Mouse (Mus musculus) embryonic facial prominence, embryonic 10.5 days (tissue): ENCODE data around the gene E130208F15Rik. TPM values are rescaled to one million over a fixed set of nuclear protein-coding genes. Genes with fewer than 3 reads are reported as not detected.

Experiments
- DNase-seq: peaks from one replicate; pipeline ENCODE4 v3.0.0-alpha.2; 2017; ENCODE audit warnings: low spot score
- H3K27ac ChIP-seq: fragments of 300-500 bp; sonication (generic); replicated peaks from 2 replicates; pipeline ENCODE4 v1.5.1; 2016; ENCODE audit warnings: mild to moderate bottlenecking
- H3K27me3 ChIP-seq: fragments of 300-500 bp; sonication (generic); replicated peaks from 2 replicates; pipeline ENCODE4 v1.6.1; 2016; ENCODE audit warnings: low read depth, mild to moderate bottlenecking; ENCODE audit not compliant: poor library complexity, severe bottlenecking
- H3K36me3 ChIP-seq: fragments of 300-500 bp; sonication (generic); replicated peaks from 2 replicates; pipeline ENCODE4 v1.6.1; 2016; ENCODE audit warnings: mild to moderate bottlenecking, moderate library complexity
- H3K4me1 ChIP-seq: fragments of 300-500 bp; sonication (generic); 2 replicates; pipeline ENCODE4 v1.6.1; 2016
- H3K4me3 ChIP-seq: fragments of 300-500 bp; sonication (generic); 2 replicates; pipeline ENCODE4 v1.5.1; 2016; ENCODE audit warnings: mild to moderate bottlenecking, moderate library complexity
- H3K9me3 ChIP-seq: fragments of 300-500 bp; sonication (generic); 2 replicates; pipeline ENCODE4 v1.6.1; 2016; ENCODE audit warnings: mild to moderate bottlenecking
- WGBS: fragments of 180-500 bp; shearing (Covaris S2); methylation state at CpG from one replicate; pipeline ENCODE4 v1.1.7; 2016; 5-methylcytosine and 5-hydroxymethylcytosine counted together
- polyA plus RNA-seq: library from polyadenylated mRNA; unstranded; fragments of >200 nt; fragmentation: Nextera tagmentation; extraction: Ambion mirVana; gene quantifications from 2 replicates; pipeline ENCODE4 v1.2.1, GENCODE M21; 2016

The E130208F15Rik gene
- polyA plus RNA-seq, 1 experiment from 2014 or later = 2.1 TPM

DNA sequence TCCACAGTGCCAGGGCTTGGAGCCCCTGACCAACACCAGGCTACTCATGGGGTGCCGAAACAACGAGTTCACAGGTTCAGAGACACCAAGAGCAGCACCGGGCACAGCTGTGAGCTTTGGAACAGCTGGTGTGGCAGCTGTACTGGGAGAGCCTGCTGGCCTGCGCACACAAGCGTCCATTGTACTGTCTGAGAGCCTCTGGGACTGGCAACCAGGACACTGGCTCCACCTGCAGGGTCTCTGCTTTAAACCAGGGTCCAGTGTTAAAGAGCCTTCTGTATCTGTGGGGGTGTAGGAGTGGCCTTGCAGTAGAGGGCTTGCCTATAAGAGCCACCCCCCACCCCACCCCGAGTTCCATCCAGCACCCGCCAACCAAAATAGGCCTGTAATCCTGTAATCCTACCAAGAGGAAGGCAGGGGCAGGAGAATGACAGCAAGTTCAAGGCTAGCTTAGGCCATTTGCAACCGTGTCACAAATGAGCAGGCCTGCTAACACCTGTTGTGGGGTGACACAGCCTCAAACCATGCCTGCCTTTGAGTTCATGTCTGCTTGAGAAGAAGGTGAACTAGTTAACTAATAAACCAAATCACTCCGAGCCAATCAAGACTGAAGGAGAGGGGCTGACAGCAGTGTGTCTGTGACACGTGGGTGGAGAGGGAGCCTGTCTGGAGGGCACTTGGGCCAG lies 31.7 kb upstream of the E130208F15Rik start:
- DNase-seq = peak; percentile 64
- H3K4me3 ChIP-seq = peak overlapping the region; percentile 14; the same call in 1 of the 2 replicates
- H3K36me3 ChIP-seq = peaks cover 23% of the 10 kb centered on the region
- 41% methylated on average over 10 of the region's 10 CpGs for WGBS
- H3K9me3 ChIP-seq = no peaks in the 10 kb centered on the region
- H3K27me3 ChIP-seq = peaks cover 11% of the 10 kb centered on the region; the same call in 1 of the 2 replicates
- H3K4me1 ChIP-seq = peaks cover 31% of the 10 kb centered on the region
- peak overlapping the region; percentile 75 for H3K27ac ChIP-seq

DNA sequence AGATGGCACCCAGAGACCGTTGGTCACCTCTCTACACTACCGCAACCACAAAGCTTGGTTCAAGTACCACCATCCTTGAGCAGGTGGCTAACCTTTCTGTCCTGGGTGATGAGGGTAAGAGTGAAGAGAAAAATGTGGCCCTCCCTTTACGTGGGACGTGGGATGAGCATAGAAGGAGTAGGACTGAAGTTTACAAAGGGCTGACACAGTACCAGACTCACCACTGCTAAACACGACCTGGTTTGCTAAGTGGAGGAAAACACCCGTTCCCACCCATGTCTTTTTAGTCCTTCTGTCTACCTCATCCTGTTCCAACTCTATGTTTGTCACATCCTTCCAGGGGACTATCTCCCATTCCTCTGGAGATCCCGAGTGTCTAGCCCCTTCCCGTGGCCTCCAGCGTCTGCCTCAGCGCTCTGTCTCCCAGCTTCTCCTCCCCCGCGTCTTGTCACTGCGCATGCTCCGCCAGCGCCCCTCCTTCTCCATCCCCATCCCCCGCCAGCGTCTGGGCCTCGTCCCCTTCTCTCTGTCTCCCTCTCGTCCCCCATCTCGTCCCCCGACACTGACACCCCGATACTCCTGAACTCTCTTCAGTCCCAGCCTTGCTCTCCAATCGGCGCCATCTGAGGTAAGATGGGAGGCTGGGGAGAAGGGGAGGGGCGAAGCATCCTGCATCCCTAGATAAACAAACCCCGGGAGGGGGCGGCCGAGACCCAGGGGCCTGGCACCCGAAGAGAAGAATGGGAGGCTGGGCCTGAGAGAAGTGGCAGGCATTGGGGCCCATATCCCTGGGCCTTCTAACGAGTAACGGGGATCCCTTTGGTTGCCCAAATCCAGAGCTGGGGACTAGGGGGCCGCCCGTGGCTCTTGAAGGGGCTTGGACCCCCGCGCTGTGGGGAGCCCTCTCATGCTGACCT lies 30.1 kb upstream of the E130208F15Rik start, which contains the start of gene Clip3:
Gene Clip3, plus strand, starts transcription at position 514 of the 917 bp plus-strand sequence.
- peak within 1 kb of the TSS; percentile 93 for H3K27ac ChIP-seq
- WGBS = 8% methylated on average over 35 of the region's 35 CpGs

DNA sequence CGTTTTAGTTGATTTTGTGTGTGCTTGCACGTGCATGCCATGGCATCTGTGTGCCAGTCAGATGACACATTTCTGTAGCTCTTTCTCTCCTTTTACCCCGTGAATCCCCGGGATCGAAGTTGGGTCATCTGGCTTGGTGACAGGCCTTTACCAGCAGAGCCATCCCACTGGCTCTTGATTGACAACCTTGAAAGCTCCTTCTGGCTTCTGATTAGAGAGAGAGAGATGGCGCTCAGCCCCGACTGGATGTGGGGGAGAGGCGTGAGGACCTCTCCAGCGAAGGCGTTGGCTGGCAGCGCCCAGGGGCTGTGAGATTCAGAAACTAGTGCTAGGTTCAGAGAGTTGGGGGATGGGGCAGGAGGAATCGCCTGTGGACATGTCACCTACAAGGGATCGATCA lies 27.7 kb upstream of the E130208F15Rik start:
- no peak for DNase-seq
- 88% methylated on average over 13 of the region's 13 CpGs for WGBS
- Histone ChIP-seq H3K4me1 (peaks cover 31% of the 10 kb centered on the region), H3K27ac (no peak overlapping the region), H3K27me3 (peaks cover 10% of the 10 kb centered on the region; the same call in 1 of the 2 replicates), H3K36me3 (peaks cover 63% of the 10 kb centered on the region), H3K9me3 (no peaks in the 10 kb centered on the region), H3K4me3 (0 out of 2 replicates have a peak overlapping the region, but pooled peaks have one; percentile 14)

More for the DNA sequence above, 30.1 kb upstream of the E130208F15Rik start, which contains the start of gene Clip3:
- Histone ChIP-seq H3K36me3 (peaks cover 40% of the 10 kb centered on the region), H3K9me3 (no peaks in the 10 kb centered on the region), H3K4me3 (peak within 1 kb of the TSS; percentile 89), H3K27me3 (peaks cover 11% of the 10 kb centered on the region; the same call in 1 of the 2 replicates), H3K4me1 (peaks cover 31% of the 10 kb centered on the region)
- peak; percentile 89 for DNase-seq

DNA sequence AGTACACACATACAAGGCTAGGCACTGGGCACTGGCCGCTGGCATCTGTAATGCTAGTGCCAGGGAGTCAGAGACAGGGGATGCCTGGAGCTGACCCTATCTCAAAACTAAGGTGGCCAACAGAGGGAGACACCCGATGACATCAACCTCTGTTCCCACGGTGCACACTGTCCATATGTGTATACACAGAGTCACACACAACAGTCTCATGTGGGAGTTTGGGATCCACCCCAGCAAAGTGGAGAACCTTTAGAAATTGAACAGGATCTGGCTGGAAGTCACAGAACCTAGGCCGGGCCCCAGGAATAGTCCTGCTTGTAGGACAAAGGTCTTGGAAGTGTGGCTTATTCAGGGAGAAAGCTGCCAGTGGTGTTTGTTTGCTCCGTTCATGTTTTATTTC lies 27.2 kb upstream of the E130208F15Rik start:
- H3K4me1 ChIP-seq = peaks cover 28% of the 10 kb centered on the region
- H3K9me3 ChIP-seq = no peaks in the 10 kb centered on the region
- H3K27ac ChIP-seq = no peak overlapping the region
- peaks cover 68% of the 10 kb centered on the region for H3K36me3 ChIP-seq
- no peak for DNase-seq
- H3K4me3 ChIP-seq = 0 out of 2 replicates have a peak overlapping the region, but pooled peaks have one; percentile 5
- WGBS = 90% methylated on average over 5 of the region's 5 CpGs
- peaks cover 5% of the 10 kb centered on the region; the same call in 1 of the 2 replicates for H3K27me3 ChIP-seq

DNA sequence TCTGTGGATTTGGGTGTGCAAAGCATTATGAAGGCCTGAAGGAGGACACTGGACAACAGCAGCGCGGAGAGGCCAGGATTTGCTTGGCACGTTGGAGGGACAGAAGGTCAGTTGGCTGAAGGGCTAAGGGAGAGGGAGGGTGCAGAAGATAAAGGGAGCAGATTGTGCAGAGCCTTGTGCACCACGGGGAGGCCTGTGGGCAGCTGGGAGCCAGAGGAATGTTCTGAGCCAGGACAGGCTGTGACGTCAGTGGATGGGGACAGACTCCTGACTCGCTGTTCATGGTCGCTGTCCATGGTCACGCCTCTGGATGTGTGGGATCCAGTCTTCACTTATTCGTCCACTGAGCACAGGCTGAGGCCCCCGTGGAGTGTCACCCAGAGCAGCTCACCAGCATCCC lies 26.4 kb upstream of the E130208F15Rik start:
- no peaks in the 10 kb centered on the region for H3K27me3 ChIP-seq
- peaks cover 76% of the 10 kb centered on the region for H3K36me3 ChIP-seq
- H3K9me3 ChIP-seq = no peaks in the 10 kb centered on the region
- H3K4me1 ChIP-seq = peaks cover 20% of the 10 kb centered on the region
- WGBS = 74% methylated on average over 10 of the region's 10 CpGs
- no peak overlapping the region for H3K4me3 ChIP-seq
- peak; percentile 24 for DNase-seq
- no peak overlapping the region for H3K27ac ChIP-seq

DNA sequence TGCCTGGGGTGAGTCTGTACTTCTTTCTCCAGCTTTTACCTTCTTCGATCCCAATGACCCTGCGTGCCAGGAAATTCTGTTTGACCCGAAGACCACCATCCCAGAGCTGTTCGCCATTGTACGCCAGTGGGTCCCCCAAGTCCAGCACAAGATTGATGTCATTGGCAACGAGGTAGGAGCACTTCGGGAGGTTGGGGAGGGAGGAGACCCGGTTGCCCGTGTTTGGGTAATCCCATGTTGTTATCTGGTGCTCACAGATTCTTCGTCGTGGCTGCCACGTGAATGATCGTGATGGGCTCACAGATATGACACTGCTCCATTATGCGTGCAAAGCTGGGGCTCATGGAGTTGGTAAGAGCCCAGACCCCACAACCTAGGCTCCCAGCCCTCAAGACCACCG lies 24.7 kb upstream of the E130208F15Rik start:
- WGBS = 93% methylated on average over 15 of the region's 15 CpGs
- H3K4me3 ChIP-seq = no peak overlapping the region
- H3K27me3 ChIP-seq = no peaks in the 10 kb centered on the region
- DNase-seq = no peak
- no peak overlapping the region for H3K27ac ChIP-seq
- peaks cover 91% of the 10 kb centered on the region for H3K36me3 ChIP-seq
- no peaks in the 10 kb centered on the region for H3K9me3 ChIP-seq
- peaks cover 12% of the 10 kb centered on the region for H3K4me1 ChIP-seq

DNA sequence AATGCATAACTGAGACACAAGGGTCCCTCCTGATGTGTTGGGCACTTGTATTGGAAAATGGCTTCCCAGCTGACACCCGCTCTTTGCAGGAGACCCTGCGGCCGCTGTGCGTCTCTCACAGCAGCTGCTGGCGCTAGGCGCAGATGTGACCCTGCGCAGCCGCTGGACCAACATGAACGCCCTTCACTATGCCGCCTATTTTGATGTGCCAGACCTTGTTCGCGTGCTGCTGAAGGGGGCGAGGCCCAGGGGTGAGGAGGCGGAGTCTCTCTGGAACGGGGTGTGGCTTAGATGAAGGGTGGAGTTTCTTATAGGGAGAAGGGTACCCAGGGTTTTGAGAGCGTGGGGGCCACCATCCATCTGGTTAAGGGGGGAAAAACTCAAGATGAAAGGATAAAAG lies 24.3 kb upstream of the E130208F15Rik start:
- peaks cover 96% of the 10 kb centered on the region for H3K36me3 ChIP-seq
- no peak overlapping the region for H3K4me3 ChIP-seq
- WGBS = 85% methylated on average over 16 of the region's 16 CpGs
- DNase-seq = no peak
- H3K27me3 ChIP-seq = no peaks in the 10 kb centered on the region
- H3K27ac ChIP-seq = no peak overlapping the region
- H3K9me3 ChIP-seq = no peaks in the 10 kb centered on the region
- H3K4me1 ChIP-seq = peaks cover 7% of the 10 kb centered on the region

DNA sequence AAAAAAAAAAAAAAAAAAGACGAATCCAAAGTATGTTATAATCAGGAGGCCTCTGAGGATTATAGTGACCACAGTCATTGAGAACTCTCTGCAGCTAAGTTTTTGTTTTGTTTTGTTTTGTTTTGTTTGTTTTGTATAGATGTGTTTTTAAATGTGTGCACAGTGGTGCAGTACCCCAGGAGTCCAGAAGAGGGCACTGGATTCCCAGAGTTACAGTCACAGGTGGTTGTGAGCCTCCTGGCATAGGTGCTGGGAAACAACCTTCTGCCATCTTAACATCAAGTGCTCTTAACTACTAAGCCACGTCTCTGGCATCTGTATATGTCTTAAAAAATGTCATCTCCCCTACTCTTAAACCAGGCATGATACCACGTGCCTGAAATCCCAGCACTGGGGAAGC lies 20.6 kb upstream of the E130208F15Rik start:
- WGBS = 45% methylated on average over 3 of the region's 3 CpGs
- peak; percentile 50 for DNase-seq
- Histone ChIP-seq H3K27ac (no peak overlapping the region), H3K36me3 (peaks cover 91% of the 10 kb centered on the region), H3K4me1 (no peaks in the 10 kb centered on the region), H3K27me3 (no peaks in the 10 kb centered on the region), H3K4me3 (no peak overlapping the region), H3K9me3 (peaks cover 4% of the 10 kb centered on the region; the same call in 1 of the 2 replicates)

DNA sequence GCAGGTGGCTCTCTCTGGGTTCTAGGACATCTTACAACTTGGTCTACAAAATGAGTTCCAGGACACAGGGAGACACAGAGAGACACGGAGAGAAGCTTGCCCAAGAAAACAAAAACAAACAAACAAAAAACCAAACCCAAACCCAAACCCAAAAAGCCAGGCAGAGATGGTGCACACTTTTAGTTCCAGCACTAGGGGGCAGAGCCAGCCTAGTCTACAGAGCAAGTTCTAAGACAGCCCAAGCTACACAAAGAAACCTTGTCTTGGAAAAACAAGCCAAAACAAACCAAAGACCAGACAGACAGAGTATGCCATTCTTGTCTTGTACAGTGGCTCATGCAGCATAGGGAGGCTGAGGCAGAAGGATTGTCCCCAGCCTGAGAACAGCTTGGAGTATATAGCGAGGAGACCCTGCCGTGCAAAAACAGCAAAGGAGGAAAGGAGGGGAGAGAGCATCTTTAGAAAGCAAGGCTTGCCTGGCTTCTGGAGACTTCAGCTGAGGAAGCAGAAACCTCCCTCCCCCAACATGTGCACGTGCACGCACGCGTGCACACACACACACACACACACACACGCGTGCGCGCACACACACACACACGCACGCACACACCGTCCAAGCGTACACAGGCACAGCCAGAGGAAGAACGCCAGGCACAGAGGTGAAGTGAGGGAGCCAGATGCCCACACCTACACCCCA lies 15.3 kb upstream of the E130208F15Rik start:
- peaks cover 19% of the 10 kb centered on the region for H3K4me1 ChIP-seq
- no peak for DNase-seq
- H3K9me3 ChIP-seq = peaks cover 4% of the 10 kb centered on the region; the same call in 1 of the 2 replicates
- peaks cover 67% of the 10 kb centered on the region for H3K36me3 ChIP-seq
- no peak overlapping the region for H3K27ac ChIP-seq
- 90% methylated on average over 16 of the region's 16 CpGs for WGBS
- H3K27me3 ChIP-seq = no peaks in the 10 kb centered on the region
- H3K4me3 ChIP-seq = no peak overlapping the region

DNA sequence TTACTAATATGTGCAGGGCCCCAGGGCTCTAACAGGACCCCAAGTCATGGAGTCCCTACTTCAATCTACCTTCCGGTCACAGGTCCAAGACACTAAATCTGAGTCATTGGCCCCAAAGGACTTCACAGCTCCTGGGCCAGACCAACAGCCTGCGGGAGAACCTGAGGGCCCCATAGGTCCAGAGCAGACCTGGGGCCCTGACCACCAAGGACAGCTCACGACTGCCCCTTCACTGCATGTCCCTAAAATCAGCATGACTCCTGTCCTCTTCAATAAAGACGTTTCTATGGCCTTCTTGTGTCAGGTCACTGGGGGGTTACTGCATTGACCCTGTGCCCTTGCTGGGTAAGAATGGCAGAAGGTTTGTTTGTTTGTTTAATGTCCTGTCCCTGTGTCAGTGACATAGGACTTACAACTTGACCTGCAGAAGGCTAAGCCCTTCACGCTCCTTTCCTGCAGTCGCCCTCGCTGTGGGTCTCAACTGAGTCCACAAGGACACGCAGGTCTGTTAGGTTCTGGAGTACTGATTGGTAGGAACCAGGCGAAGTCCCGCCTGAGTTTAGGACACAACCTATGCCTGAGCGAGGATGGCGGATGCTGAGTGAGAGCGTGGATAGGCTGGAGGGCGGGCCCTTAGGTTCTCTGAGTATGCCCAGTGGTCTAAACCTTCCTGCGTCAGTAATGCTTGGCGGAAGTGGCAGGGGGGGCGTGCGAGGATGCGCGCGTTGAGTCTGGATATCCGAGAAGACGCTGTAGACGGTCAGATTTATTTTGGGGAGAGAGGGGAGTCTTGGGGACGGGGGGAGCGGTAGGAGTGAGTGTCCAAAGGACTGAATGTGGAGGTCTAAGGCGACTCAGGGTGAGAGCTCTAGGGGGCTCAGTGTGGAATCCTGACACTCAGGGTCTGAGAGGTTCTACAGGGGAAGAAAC lies 13.2 kb upstream of the E130208F15Rik start, which contains the start of gene Alkbh6:
Gene Alkbh6, plus strand, starts transcription at position 642 of the 930 bp plus-strand sequence.
- Histone ChIP-seq H3K4me3 (peak within 1 kb of the TSS; percentile 73), H3K36me3 (peaks cover 67% of the 10 kb centered on the region), H3K9me3 (peaks cover 4% of the 10 kb centered on the region; the same call in 1 of the 2 replicates), H3K4me1 (peaks cover 20% of the 10 kb centered on the region), H3K27ac (peak within 1 kb of the TSS; percentile 79), H3K27me3 (no peaks in the 10 kb centered on the region)
- peak; percentile 94 for DNase-seq
- WGBS = 4% methylated on average over 27 of the region's 27 CpGs
